Mouse (Mus musculus) heart, postnatal 14 days (tissue): ENCODE results near the gene 4933400A11Rik. TPM values are rescaled to one million over a fixed set of nuclear protein-coding genes. Genes with fewer than 3 reads are reported as not detected.

Experiments
- DNase-seq, 2 experiments: peaks; one replicate each; pipeline ENCODE4 v3.0.0; 2021 to 2022
- intact Hi-C: fragments of 180-260 bp; cut with DNase I; formaldehyde crosslinking; loops from one replicate; pipeline ENCODE4 v1.15.1; 2025
- long read RNA-seq, 2 experiments: library from polyadenylated mRNA; stranded (forward); transcript quantifications; one replicate each; pipeline ENCODE4 v2.0.0; 2021
- total RNA-seq, 2 experiments: library from RNA; stranded (reverse); gene quantifications; 2 replicates each; pipeline ENCODE4 v1.2.3; 2021

The 4933400A11Rik gene
- not detected for total RNA-seq
- long read RNA-seq, experiment 1: 0 reads
- long read RNA-seq, experiment 2: 0 reads

- intact Hi-C loops: no loop called here
- no peak for DNase-seq
Measured at GRCm38 (mm10) chrX:169779535-169779934, at the start of gene 4933400A11Rik. TSS of gene 4933400A11Rik (minus strand) at chrX:169779635.

DNA sequence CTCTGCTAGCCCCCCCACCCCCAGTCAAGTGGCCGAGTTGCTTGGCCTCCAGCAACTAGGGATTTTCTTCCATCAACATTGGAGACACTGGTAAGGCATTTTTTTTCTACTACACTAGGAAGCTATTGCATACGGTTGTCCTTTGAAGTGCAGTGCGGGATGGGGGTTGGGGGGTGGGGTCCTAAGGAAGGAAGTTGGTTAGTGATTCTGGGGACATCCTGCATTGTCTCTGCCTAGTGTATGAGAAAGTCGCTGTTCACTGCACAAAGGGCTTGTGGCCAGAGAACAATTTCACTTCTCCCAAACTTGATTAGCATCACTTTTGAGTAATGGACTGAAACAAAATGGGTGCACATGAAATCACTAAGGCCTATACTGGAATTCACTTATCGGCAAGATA is 48.7 kb upstream of the 4933400A11Rik start:
- DNase-seq: no peak
- intact Hi-C loops: no loop called here

- no peak for DNase-seq
- intact Hi-C loops: no loop called here
Measured at GRCm38 (mm10) chrX:169827720-169828119, 48.3 kb upstream of the 4933400A11Rik start.

DNA sequence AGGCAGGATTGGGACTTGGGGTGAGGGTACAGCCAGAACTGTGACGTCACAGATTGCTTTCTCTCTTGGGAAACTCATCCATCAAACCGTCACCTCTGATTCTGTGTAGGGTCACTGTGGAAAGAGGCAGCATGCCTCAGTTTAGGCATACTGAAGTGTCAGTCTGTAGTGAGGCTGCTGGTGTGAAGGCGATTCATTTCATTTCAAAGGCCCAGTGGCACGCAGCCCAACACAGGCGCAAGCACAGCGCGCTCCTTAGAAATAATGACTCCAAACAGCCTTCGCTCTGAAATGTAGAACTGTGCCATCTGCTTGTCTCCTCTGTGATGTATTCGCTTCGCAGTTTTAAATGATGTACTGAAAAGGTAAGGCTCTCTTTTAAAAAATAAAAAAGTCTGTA is 47.5 kb upstream of the 4933400A11Rik start:
- intact Hi-C loops: no loop called here
- no peak for DNase-seq

DNA sequence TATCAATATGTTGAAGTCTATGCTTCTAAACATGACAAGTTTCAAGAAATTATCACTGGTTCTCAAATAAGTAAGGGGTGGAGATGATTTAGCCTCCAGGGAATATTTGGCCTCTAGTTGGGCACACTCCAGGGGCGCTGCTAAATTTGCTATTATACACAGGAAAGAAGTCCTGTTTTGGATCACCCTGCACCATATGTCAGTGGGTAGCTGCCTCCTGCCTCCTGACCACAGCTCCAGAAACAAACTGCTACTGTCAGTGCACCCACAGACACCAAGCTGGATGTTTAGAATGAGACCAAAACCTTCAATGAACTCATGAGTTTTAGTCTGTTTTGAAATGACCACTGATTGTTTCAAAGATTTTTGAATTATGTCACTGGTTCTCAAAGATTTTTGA is 34.2 kb upstream of the 4933400A11Rik start:
- intact Hi-C loops: no loop called here
- DNase-seq: no peak

DNA sequence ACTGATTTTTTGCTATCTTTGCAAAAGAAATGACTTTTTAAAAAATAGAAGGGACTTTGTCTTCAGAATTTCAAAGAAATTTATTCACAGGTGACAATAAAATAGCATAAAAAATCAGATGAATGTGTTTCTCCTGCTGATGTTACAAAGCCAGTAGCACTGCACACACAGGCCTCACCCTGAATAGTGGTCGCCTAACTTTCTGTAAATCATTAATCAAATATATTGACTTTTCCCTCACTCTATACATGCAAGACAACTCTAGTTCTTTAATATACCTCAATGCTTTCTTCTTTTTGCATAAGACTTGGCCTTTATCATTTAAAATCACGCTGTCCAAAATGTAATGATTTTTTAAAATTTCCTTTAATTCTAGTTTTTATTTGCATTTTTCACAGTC is 32.3 kb upstream of the 4933400A11Rik start:
- intact Hi-C loops: no loop called here
- DNase-seq: no peak

- DNase-seq: no peak
- intact Hi-C loops: no loop called here
Measured at GRCm38 (mm10) chrX:169811318-169811717, 31.9 kb upstream of the 4933400A11Rik start.

- no peak for DNase-seq
Measured at GRCm38 (mm10) chrX:169807744-169808143, 28.3 kb upstream of the 4933400A11Rik start.

DNA sequence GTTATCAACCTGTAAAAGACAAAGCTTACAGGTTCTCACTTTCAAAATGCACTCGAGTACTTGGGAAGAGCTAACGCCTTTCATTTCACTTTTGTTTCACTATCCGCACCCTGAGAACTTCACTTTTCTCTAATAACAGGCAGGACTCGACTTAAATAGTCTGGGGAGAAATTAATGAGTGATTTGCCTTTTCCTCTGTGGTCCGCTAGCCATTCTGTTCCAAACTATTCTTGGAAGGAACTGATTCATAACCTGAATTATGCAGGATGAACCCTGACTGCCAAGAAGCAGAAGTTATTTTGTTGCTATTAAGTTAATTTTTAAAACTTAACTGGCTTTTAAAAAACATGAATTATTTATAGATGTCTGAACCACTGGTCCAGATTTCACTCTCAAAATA is 26.4 kb upstream of the 4933400A11Rik start:
- no peak for DNase-seq
- intact Hi-C loops: loop anchor here (10.0 kb wide), 1 partner anchor 99 kb away; no protein-coding TSS in a partner anchor

More at GRCm38 (mm10) chrX:169807744-169808143, 28.3 kb upstream of the 4933400A11Rik start:
- intact Hi-C loops: loop anchor here (10.0 kb wide), 1 partner anchor 97 kb away; no protein-coding TSS in a partner anchor

- intact Hi-C loops: loop anchor here (5.0 to 10.0 kb wide), 2 partner anchors 105 to 182 kb away; no protein-coding TSS in a partner anchor
- DNase-seq: no peak
Measured at GRCm38 (mm10) chrX:169800238-169800637, 20.8 kb upstream of the 4933400A11Rik start.

- intact Hi-C loops: no loop called here
Measured at GRCm38 (mm10) chrX:169798987-169799680, 19.7 kb upstream of the 4933400A11Rik start.

GRCm38 (mm10) chrX:169797148-169797547 is 17.7 kb upstream of the 4933400A11Rik start:
- DNase-seq: no peak
- intact Hi-C loops: no loop called here

More at GRCm38 (mm10) chrX:169798987-169799680, 19.7 kb upstream of the 4933400A11Rik start:
- peak; percentile 18 to 46 for DNase-seq

DNA sequence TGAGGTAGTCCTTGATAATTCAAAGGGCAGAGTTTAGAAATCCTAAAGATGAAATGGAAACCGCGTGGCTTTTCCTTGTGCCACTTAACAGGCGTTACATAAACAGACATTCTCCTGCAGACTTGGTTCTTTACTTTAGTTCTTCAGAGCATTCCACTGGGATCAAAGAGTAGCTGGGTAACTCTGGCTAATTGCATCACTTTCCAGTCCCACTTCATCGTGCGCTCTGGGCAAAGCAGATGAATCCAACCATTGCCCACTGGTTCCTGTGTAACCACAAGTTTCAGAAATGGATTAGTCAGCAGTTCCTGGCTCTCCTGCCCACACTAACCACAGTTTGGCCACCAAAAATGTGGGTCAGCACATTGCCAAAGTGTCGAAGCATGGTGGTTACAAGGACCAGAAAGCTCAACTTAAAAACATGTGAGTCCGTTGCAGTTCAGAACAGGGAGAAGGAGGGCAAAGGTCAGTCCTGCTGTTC is 15.4 kb upstream of the 4933400A11Rik start:
- no peak for DNase-seq
- intact Hi-C loops: no loop called here

DNA sequence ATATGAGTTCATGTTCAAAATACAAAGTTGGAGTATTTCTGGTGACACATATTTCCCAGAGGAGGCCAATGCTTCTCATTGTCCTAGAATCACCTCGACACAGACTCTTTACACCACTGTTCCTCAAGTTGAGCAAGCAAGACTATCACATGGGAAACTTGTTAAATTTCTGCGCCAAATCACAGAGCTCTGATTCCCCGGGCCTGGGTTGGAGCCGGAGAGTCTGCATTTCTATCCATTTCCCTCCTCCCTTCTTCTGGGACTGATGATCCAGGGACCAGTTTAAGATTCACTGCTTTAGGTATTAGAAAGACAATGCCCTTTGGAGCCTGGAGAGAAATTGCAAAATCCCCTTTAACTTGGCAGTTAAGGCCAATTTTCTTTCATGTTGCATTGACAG is 15.0 kb upstream of the 4933400A11Rik start:
- no peak for DNase-seq
- intact Hi-C loops: no loop called here

- no peak for DNase-seq
- intact Hi-C loops: no loop called here
Measured at GRCm38 (mm10) chrX:169792879-169793278, 13.4 kb upstream of the 4933400A11Rik start.

- intact Hi-C loops: no loop called here
Measured at GRCm38 (mm10) chrX:169789702-169790101, 10.3 kb upstream of the 4933400A11Rik start.

DNA sequence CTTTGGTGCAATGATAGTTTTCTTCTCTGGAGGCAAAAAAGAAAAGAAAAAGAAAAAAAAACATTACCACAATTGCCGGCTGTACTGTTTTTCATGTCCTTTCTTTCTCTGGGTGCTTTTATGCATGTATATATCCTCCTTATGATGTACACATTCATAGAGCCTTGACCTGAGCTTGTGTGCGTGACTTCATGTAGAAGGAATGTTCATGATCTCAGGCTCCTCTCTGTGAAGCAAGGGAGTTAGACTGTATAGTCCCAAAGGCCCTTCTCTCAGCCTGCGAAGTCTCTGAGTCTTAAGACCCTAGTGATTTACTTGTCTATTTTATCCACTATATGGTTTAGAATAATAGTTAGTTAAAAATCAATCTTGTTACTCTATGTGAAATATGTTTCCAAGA is 21.4 kb downstream of the 4933400A11Rik start:
- DNase-seq: no peak
- intact Hi-C loops: no loop called here

More at GRCm38 (mm10) chrX:169789702-169790101, 10.3 kb upstream of the 4933400A11Rik start:
- no peak for DNase-seq

GRCm38 (mm10) chrX:169735387-169735969 is 44.0 kb downstream of the 4933400A11Rik start:
- no peak for DNase-seq

More at GRCm38 (mm10) chrX:169735387-169735969, 44.0 kb downstream of the 4933400A11Rik start:
- intact Hi-C loops: no loop called here
